In genomic region chr19:8757471-8757998, GRCm38 (mm10) we compare ENCODE assay signal across 8 mouse cellular contexts. TPM values are rescaled to one million over a fixed set of nuclear protein-coding genes. Genes with fewer than 3 reads are reported as not detected.
A peak's percentile ranks its signal among the peaks of the same experiment; 100 is the strongest.
DNase-seq lines count a peak whose midpoint lies in the region; ATAC-seq and TF ChIP-seq lines count a peak whose summit lies in the region.

No protein-coding gene starts in this region.

- peak overlapping the region; percentile 96 for H3K4me3 ChIP-seq in lung, embryonic 14.5 days (ENCODE audit: low read depth, low read length)
- peak overlapping the region; percentile 93 for H3K4me3 ChIP-seq in bone marrow macrophage, adult 2 months (ENCODE audit: insufficient read depth, low read length)
- H3K4me3 ChIP-seq in hindbrain, embryonic 16.5 days (ENCODE audit: low read length), result peak overlapping the region; percentile 86
- peak overlapping the region; percentile 77 for H3K4me3 ChIP-seq in myocyte

- WGBS in lung, embryonic 14.5 days, result 4% methylated on average over 14 of the region's 14 CpGs
- 5% methylated on average over 14 of the region's 14 CpGs for WGBS in hindbrain, embryonic 16.5 days

- ATAC-seq in lung, embryonic 14.5 days (ENCODE audit: insufficient read depth), result no peak
- ATAC-seq in hindbrain, embryonic 16.5 days, result no peak
- no peak for ATAC-seq in granulocyte monocyte progenitor cell, adult 5-6 weeks (replicated peaks; ENCODE audit: poor library complexity, severe bottlenecking)

- no peak for DNase-seq in lung, embryonic 14.5 days
- DNase-seq in lung, postnatal 14 days, result no peak
- no peak for DNase-seq in adrenal gland, postnatal 10 days
- DNase-seq in right cerebral cortex, adult 18-20 months, result no peak

- peak overlapping the region; percentile 96 for H3K9ac ChIP-seq in lung, embryonic 14.5 days
- peak overlapping the region; percentile 99 for H3K9ac ChIP-seq in hindbrain, embryonic 16.5 days (ENCODE audit: low read depth, low read length)

- peaks cover 25% of the 10 kb centered on the region for H3K36me3 ChIP-seq in lung, embryonic 14.5 days (ENCODE audit: insufficient read depth)
- peaks cover 9% of the 10 kb centered on the region for H3K36me3 ChIP-seq in hindbrain, embryonic 16.5 days (ENCODE audit: control insufficient read depth, insufficient read depth, low read length)
- H3K36me3 ChIP-seq in myocyte (ENCODE audit: control insufficient read depth, insufficient read depth), result peaks cover 19% of the 10 kb centered on the region

- TF ChIP-seq POLR2A in bone marrow macrophage, adult 2 months (IDR thresholded peaks at IDR 0.05; ENCODE audit: borderline replicate concordance, low read depth, low read length), result no peak
- TF ChIP-seq POLR2A in myocyte (IDR thresholded peaks at IDR 0.05; ENCODE audit: insufficient read length, low read depth), result no peak

- peaks cover 70% of the 10 kb centered on the region for H3K79me2 ChIP-seq in myocyte (ENCODE audit: control insufficient read depth, insufficient read depth)

- H3K4me1 ChIP-seq in lung, embryonic 14.5 days (ENCODE audit: insufficient read depth), result 0 out of 2 replicates have a peak, but pooled peaks cover 3% of the 10 kb centered on the region
- peaks cover 23% of the 10 kb centered on the region for H3K4me1 ChIP-seq in bone marrow macrophage, adult 2 months (ENCODE audit: control insufficient read depth, insufficient read depth, low read length)
- H3K4me1 ChIP-seq in hindbrain, embryonic 16.5 days (ENCODE audit: control insufficient read depth, insufficient read depth, low read depth, low read length), result peaks cover 21% of the 10 kb centered on the region

- H3ac ChIP-seq in myocyte (ENCODE audit: control insufficient read depth, insufficient read length), result peak overlapping the region; percentile 96

- peak overlapping the region; percentile 92 for H3K27ac ChIP-seq in lung, embryonic 14.5 days (ENCODE audit: low read depth)
- peak overlapping the region; percentile 61; the same call in 1 of the 2 replicates for H3K27ac ChIP-seq in bone marrow macrophage, adult 2 months (ENCODE audit: insufficient read depth, low read depth, low read length)
- peak overlapping the region; percentile 85 for H3K27ac ChIP-seq in hindbrain, embryonic 16.5 days (ENCODE audit: low read depth, low read length)

- no peaks in the 10 kb centered on the region for H3K27me3 ChIP-seq in lung, embryonic 14.5 days (ENCODE audit: insufficient read depth, low read length)
- no peaks in the 10 kb centered on the region for H3K27me3 ChIP-seq in hindbrain, embryonic 16.5 days (replicated peaks; ENCODE audit: control insufficient read depth, insufficient read depth, low read length)
- H3K27me3 ChIP-seq in myocyte (ENCODE audit: control insufficient read depth, insufficient read depth, insufficient read length), result no peaks in the 10 kb centered on the region

- H3K9me3 ChIP-seq in lung, embryonic 14.5 days (ENCODE audit: low read depth, low read length), result no peaks in the 10 kb centered on the region
- H3K9me3 ChIP-seq in hindbrain, embryonic 16.5 days (ENCODE audit: control insufficient read depth, low read length), result no peaks in the 10 kb centered on the region

- peak overlapping the region; percentile 61 for H3K4me2 ChIP-seq in lung, embryonic 14.5 days
- peak overlapping the region; percentile 72 for H3K4me2 ChIP-seq in hindbrain, embryonic 16.5 days (ENCODE audit: low read length)
- H3K4me2 ChIP-seq in myocyte (ENCODE audit: low read depth), result peak overlapping the region; percentile 92

- TF ChIP-seq CTCF in lung, embryonic 14.5 days (IDR thresholded peaks at IDR 0.05; ENCODE audit: low read depth), result no peak
- TF ChIP-seq CTCF in bone marrow macrophage, adult 2 months (IDR thresholded peaks at IDR 0.05; ENCODE audit: low read depth, low read length), result no peak

TF ChIP-seq in myocyte, 11 proteins besides CTCF, POLR2A, EP300 and RAD21:
- TF ChIP-seq TCF12 (IDR thresholded peaks at IDR 0.05; ENCODE audit: insufficient read depth, poor library complexity, severe bottlenecking) (no peak), CEBPB (IDR thresholded peaks at IDR 0.05; ENCODE audit: insufficient read depth, poor library complexity, severe bottlenecking) (no peak), MYOD1 (IDR thresholded peaks at IDR 0.05; ENCODE audit: control insufficient read depth in 1 of 3, insufficient read length in 2 of 3, low read depth in 2 of 3) (no peak), USF1 (IDR thresholded peaks at IDR 0.05; ENCODE audit: low read depth) (no peak), TCF3 (IDR thresholded peaks at IDR 0.05; ENCODE audit: insufficient read length, low read depth) (no peak), SRF (IDR thresholded peaks at IDR 0.05; ENCODE audit: control insufficient read depth, insufficient read length, low read depth) (no peak), MYOG (IDR thresholded peaks at IDR 0.05; ENCODE audit: control insufficient read depth in 1 of 3, insufficient read depth in 1 of 3, insufficient read length in 2 of 3, low read depth in 2 of 3) (no peak), E2F4 (IDR thresholded peaks at IDR 0.05; ENCODE audit: insufficient read depth) (no peak), POLR2AphosphoS2 (IDR thresholded peaks at IDR 0.05; ENCODE audit: insufficient read length, low read depth) (no peak)

RNA-seq across cellular contexts. Expression of gene Nxf1, which starts 0.7 kb away (rescaled TPM):
- polyA plus RNA-seq in lung, embryonic 14.5 days (2014; fragmentation: Nextera tagmentation; extraction: Ambion mirVana), result 195 and 197 TPM in 2 replicates
- polyA plus RNA-seq in bone marrow macrophage, adult 2 months (2012; ENCODE audit: insufficient read depth, insufficient read length, missing spikeins), result 142 and 162 TPM in 2 replicates
- polyA plus RNA-seq in hindbrain, embryonic 16.5 days (2015; fragmentation: Nextera tagmentation; extraction: Ambion mirVana), result 120 and 140 TPM in 2 replicates
- polyA plus RNA-seq in myocyte (2012; fragmentation: generic; extraction: Trizol), result 64.3 TPM
- 100 to 1,000 TPM in 1 of 2 experiments, 10 to 100 TPM in 1; 88.6 to 107 TPM for total RNA-seq in adrenal gland, postnatal 10 days (2021)
- 268 and 347 TPM in 2 replicates for total RNA-seq in granulocyte monocyte progenitor cell, adult 5-6 weeks (2014; fragmentation: Nextera tagmentation)
- total RNA-seq in granulocyte monocyte progenitor cell, adult 5-6 weeks (2017), result 89.4 and 113 TPM in 2 replicates

RNA-seq across cellular contexts. Expression of gene Tmem223, which starts 13.3 kb away (rescaled TPM):
- polyA plus RNA-seq in lung, embryonic 14.5 days (2014; fragmentation: Nextera tagmentation; extraction: Ambion mirVana), result 166 and 207 TPM in 2 replicates
- 28.3 and 34.4 TPM in 2 replicates for polyA plus RNA-seq in bone marrow macrophage, adult 2 months (2012; ENCODE audit: insufficient read depth, insufficient read length, missing spikeins)
- 200 and 220 TPM in 2 replicates for polyA plus RNA-seq in hindbrain, embryonic 16.5 days (2015; fragmentation: Nextera tagmentation; extraction: Ambion mirVana)
- polyA plus RNA-seq in myocyte (2012; fragmentation: generic; extraction: Trizol), result 59.4 TPM
- total RNA-seq in adrenal gland, postnatal 10 days (2021), result 100 to 1,000 TPM; 101 to 127 TPM
- total RNA-seq in granulocyte monocyte progenitor cell, adult 5-6 weeks (2014; fragmentation: Nextera tagmentation), result 61.2 and 62.7 TPM in 2 replicates
- total RNA-seq in granulocyte monocyte progenitor cell, adult 5-6 weeks (2017), result 35.7 and 40.6 TPM in 2 replicates

RNA-seq across cellular contexts. Expression of gene Stx5a, which starts 16.3 kb away (rescaled TPM):
- polyA plus RNA-seq in lung, embryonic 14.5 days (2014; fragmentation: Nextera tagmentation; extraction: Ambion mirVana), result 122 and 126 TPM in 2 replicates
- 84.2 and 100 TPM in 2 replicates for polyA plus RNA-seq in bone marrow macrophage, adult 2 months (2012; ENCODE audit: insufficient read depth, insufficient read length, missing spikeins)
- polyA plus RNA-seq in hindbrain, embryonic 16.5 days (2015; fragmentation: Nextera tagmentation; extraction: Ambion mirVana), result 109 and 119 TPM in 2 replicates
- polyA plus RNA-seq in myocyte (2012; fragmentation: generic; extraction: Trizol), result 49.5 TPM
- 10 to 100 TPM; 73.8 to 75.8 TPM for total RNA-seq in adrenal gland, postnatal 10 days (2021)
- total RNA-seq in granulocyte monocyte progenitor cell, adult 5-6 weeks (2014; fragmentation: Nextera tagmentation), result 63.4 and 64.7 TPM in 2 replicates
- total RNA-seq in granulocyte monocyte progenitor cell, adult 5-6 weeks (2017), result 43.0 and 62.0 TPM in 2 replicates

RNA-seq across cellular contexts. Expression of gene Tmem179b, which starts 16.7 kb away (rescaled TPM):
- polyA plus RNA-seq in lung, embryonic 14.5 days (2014; fragmentation: Nextera tagmentation; extraction: Ambion mirVana), result 67.7 and 72.3 TPM in 2 replicates
- 147 and 148 TPM in 2 replicates for polyA plus RNA-seq in bone marrow macrophage, adult 2 months (2012; ENCODE audit: insufficient read depth, insufficient read length, missing spikeins)
- 30.4 and 32.1 TPM in 2 replicates for polyA plus RNA-seq in hindbrain, embryonic 16.5 days (2015; fragmentation: Nextera tagmentation; extraction: Ambion mirVana)
- polyA plus RNA-seq in myocyte (2012; fragmentation: generic; extraction: Trizol), result 31.6 TPM
- total RNA-seq in adrenal gland, postnatal 10 days (2021), result 10 to 100 TPM; 48.6 to 50.0 TPM
- 141 and 147 TPM in 2 replicates for total RNA-seq in granulocyte monocyte progenitor cell, adult 5-6 weeks (2014; fragmentation: Nextera tagmentation)
- total RNA-seq in granulocyte monocyte progenitor cell, adult 5-6 weeks (2017), result 69.5 and 81.3 TPM in 2 replicates

RNA-seq across cellular contexts. Expression of gene 1700092M07Rik, which starts 17.0 kb away (rescaled TPM):
- 1.2 and 2.3 TPM in 2 replicates for polyA plus RNA-seq in lung, embryonic 14.5 days (2014; fragmentation: Nextera tagmentation; extraction: Ambion mirVana)
- not detected in 2 replicates for polyA plus RNA-seq in bone marrow macrophage, adult 2 months (2012; ENCODE audit: insufficient read depth, insufficient read length, missing spikeins)
- 1.5 and 1.6 TPM in 2 replicates for polyA plus RNA-seq in hindbrain, embryonic 16.5 days (2015; fragmentation: Nextera tagmentation; extraction: Ambion mirVana)
- polyA plus RNA-seq in myocyte (2012; fragmentation: generic; extraction: Trizol), result 0.94 TPM
- 1 to 10 TPM; 1.3 to 3.1 TPM for total RNA-seq in adrenal gland, postnatal 10 days (2021)
- not detected in 2 replicates for total RNA-seq in granulocyte monocyte progenitor cell, adult 5-6 weeks (2014; fragmentation: Nextera tagmentation)
- 2.5 TPM in 2 replicates for total RNA-seq in granulocyte monocyte progenitor cell, adult 5-6 weeks (2017)
